ENCODE assay signal across 20 mouse cellular contexts in genomic region chr15:67027751-67028150, GRCm38 (mm10).
"Had no signal": no experiment of that assay in that cellular context is flagged by ENCODE, and none has a peak within 500 bp of the region (broad histone marks: within the 10 kb centered on the region; RNA-seq: fewer than 3 reads in every experiment).

No protein-coding gene starts in this region.

- H3K9me3 ChIP-seq: heart, embryonic 15.5 days; intestine, embryonic 15.5 days; limb, embryonic 10.5 days; limb, embryonic 12.5 days; liver, embryonic 12.5 days had no signal

- H3K36me3 ChIP-seq: heart, embryonic 13.5 days; heart, embryonic 15.5 days; hindbrain, embryonic 12.5 days; intestine, embryonic 15.5 days; limb, embryonic 10.5 days; limb, embryonic 12.5 days; liver, embryonic 12.5 days had no signal

- H3K4me3 ChIP-seq: heart, embryonic 13.5 days; heart, embryonic 15.5 days; hindbrain, embryonic 12.5 days; intestine, embryonic 15.5 days; layer of hippocampus, adult 2 months; limb, embryonic 10.5 days; limb, embryonic 12.5 days; liver, embryonic 12.5 days had no signal

- H3K4me2 ChIP-seq: heart, embryonic 11.5 days; heart, embryonic 13.5 days; heart, embryonic 15.5 days; hindbrain, embryonic 12.5 days; hindbrain, embryonic 14.5 days; intestine, embryonic 15.5 days; limb, embryonic 12.5 days; liver, embryonic 12.5 days had no signal

- H3K9ac ChIP-seq: heart, embryonic 13.5 days; heart, embryonic 15.5 days; hindbrain, embryonic 12.5 days; hindbrain, embryonic 14.5 days; intestine, embryonic 15.5 days; limb, embryonic 12.5 days; liver, embryonic 12.5 days; liver, embryonic 14.5 days had no signal

- H3K27ac ChIP-seq: heart, embryonic 13.5 days; heart, embryonic 15.5 days; hindbrain, embryonic 12.5 days; hindbrain, embryonic 14.5 days; intestine, embryonic 15.5 days; layer of hippocampus, adult 2 months; limb, embryonic 10.5 days; limb, embryonic 12.5 days; liver, embryonic 12.5 days; liver, embryonic 14.5 days had no signal

- DNase-seq: gastrocnemius, postnatal 14 days; gastrocnemius, postnatal 36 days; heart, adult 18-20 months; heart, postnatal 14 days; heart, postnatal 36 days; kidney, adult 18-20 months; kidney, adult 8-10 months; kidney, postnatal 10 days; kidney, postnatal 4 days had no signal

- H3K4me1 ChIP-seq: heart, embryonic 13.5 days; heart, embryonic 15.5 days; hindbrain, embryonic 12.5 days; intestine, embryonic 15.5 days; limb, embryonic 10.5 days; limb, embryonic 12.5 days had no signal

- H3K27me3 ChIP-seq: heart, embryonic 13.5 days; heart, embryonic 15.5 days; hindbrain, embryonic 12.5 days; intestine, embryonic 15.5 days; limb, embryonic 12.5 days; liver, embryonic 12.5 days had no signal
